Mouse (Mus musculus): ENCODE measurements around the gene Tfpi. TPM values are rescaled to one million over a fixed set of nuclear protein-coding genes. Genes with fewer than 3 reads are reported as not detected.
A peak's percentile ranks its signal among the peaks of the same experiment; 100 is the strongest.

Tfpi gene
- polyA plus RNA-seq, 1 experiment from 2014 or later = 24.5 TPM

- 49% methylated on average over 7 of the region's 7 CpGs for WGBS
- no peak overlapping the region for H3K4me3 ChIP-seq (ENCODE audit: low read depth, low read length)
- H3K36me3 ChIP-seq (ENCODE audit: control insufficient read depth, insufficient read depth, low read length) = no peaks in the 10 kb centered on the region
- no peaks in the 10 kb centered on the region for H3K9me3 ChIP-seq (ENCODE audit: control insufficient read depth, low read length)
- H3K27me3 ChIP-seq (ENCODE audit: control insufficient read depth, insufficient read depth, low read length) = no peaks in the 10 kb centered on the region
- DNase-seq (ENCODE audit: low spot score) (no peak), ATAC-seq (ENCODE audit: insufficient read depth, low FRiP score, low TSS enrichment) (no peak)
- H3K27ac ChIP-seq (ENCODE audit: low read depth, low read length) = no peak overlapping the region
- H3K4me2 ChIP-seq (ENCODE audit: low read depth) = no peak overlapping the region
- no peak overlapping the region for H3K9ac ChIP-seq (ENCODE audit: low read length)
- no peaks in the 10 kb centered on the region for H3K4me1 ChIP-seq (ENCODE audit: control insufficient read depth, insufficient read depth, low read length)
Observed at GRCm38 (mm10) chr2:84481863-84482262, 5.3 kb upstream of the Tfpi start.

GRCm38 (mm10) chr2:84479036-84479435, 2.5 kb upstream of the Tfpi start:
- Histone ChIP-seq H3K27me3 (ENCODE audit: control insufficient read depth, insufficient read depth, low read length) (no peaks in the 10 kb centered on the region), H3K9ac (ENCODE audit: low read length) (no peak overlapping the region), H3K9me3 (ENCODE audit: control insufficient read depth, low read length) (no peaks in the 10 kb centered on the region), H3K27ac (ENCODE audit: low read depth, low read length) (no peak overlapping the region), H3K4me3 (ENCODE audit: low read depth, low read length) (no peak overlapping the region), H3K4me1 (ENCODE audit: control insufficient read depth, insufficient read depth, low read length) (no peaks in the 10 kb centered on the region), H3K4me2 (ENCODE audit: low read depth) (no peak overlapping the region), H3K36me3 (ENCODE audit: control insufficient read depth, insufficient read depth, low read length) (no peaks in the 10 kb centered on the region)
- ATAC-seq (ENCODE audit: insufficient read depth, low FRiP score, low TSS enrichment) (no peak), DNase-seq (ENCODE audit: low spot score) (no peak)
- 31% methylated on average over 3 of the region's 3 CpGs for WGBS

DNA sequence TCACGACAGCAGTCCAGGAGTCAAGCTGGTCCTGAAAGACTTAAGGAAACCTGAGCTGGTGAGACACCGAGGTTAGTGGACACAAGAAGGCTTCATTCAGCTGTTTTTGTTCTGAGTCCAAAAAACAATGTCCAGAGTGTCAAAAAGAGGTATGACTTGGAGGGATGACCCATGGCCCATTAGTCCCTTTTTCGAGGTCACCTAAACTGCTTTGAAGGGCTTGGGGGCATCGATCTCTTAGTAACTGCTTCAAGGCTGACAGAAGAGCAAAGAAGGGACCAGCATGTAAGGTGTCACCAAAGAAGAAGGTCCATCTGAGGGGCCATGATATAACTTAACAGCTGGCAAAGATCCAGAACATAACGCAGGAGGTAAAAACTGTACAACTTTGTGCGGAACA, 1.2 kb upstream of the Tfpi start:
- 90% methylated on average over 6 of the region's 6 CpGs for WGBS
- Histone ChIP-seq H3K4me1 (ENCODE audit: control insufficient read depth, insufficient read depth, low read length) (no peaks in the 10 kb centered on the region), H3K9ac (ENCODE audit: low read length) (no peak overlapping the region), H3K4me2 (ENCODE audit: low read depth) (no peak overlapping the region), H3K36me3 (ENCODE audit: control insufficient read depth, insufficient read depth, low read length) (no peaks in the 10 kb centered on the region), H3K4me3 (ENCODE audit: low read depth, low read length) (no peak overlapping the region), H3K9me3 (ENCODE audit: control insufficient read depth, low read length) (no peaks in the 10 kb centered on the region), H3K27me3 (ENCODE audit: control insufficient read depth, insufficient read depth, low read length) (no peaks in the 10 kb centered on the region), H3K27ac (ENCODE audit: low read depth, low read length) (no peak overlapping the region)
- ATAC-seq (ENCODE audit: insufficient read depth, low FRiP score, low TSS enrichment) = no peak
- no peak for DNase-seq (ENCODE audit: low spot score)

DNA sequence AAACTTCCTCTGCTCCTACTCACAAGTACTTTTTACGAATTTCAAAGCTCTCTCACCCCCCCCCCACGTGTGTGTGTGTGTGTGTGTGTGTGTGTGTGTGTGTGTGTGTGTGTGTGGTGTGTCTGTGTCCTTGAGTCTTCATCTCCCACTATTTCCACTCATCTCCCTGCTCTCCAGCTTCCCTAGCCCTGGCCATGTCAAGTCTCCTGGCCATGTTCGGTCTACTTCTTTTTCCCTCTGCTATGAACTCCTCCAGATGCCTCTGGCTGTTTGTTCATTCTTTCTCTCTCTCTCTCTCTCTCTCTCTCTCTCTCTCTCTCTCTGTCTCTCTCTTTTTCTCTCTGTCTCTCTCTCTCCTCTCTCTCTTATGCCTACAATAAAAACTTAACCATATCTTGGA, 444 bp downstream of the Tfpi start:
- H3K4me1 ChIP-seq (ENCODE audit: control insufficient read depth, insufficient read depth, low read length) = no peaks in the 10 kb centered on the region
- DNase-seq (ENCODE audit: low spot score) = no peak
- H3K9ac ChIP-seq (ENCODE audit: low read length) = no peak overlapping the region
- peak overlapping the region; percentile 25 for H3K4me2 ChIP-seq (ENCODE audit: low read depth)
- H3K27ac ChIP-seq (ENCODE audit: low read depth, low read length) = no peak overlapping the region
- ATAC-seq (ENCODE audit: insufficient read depth, low FRiP score, low TSS enrichment) = no peak
- no peaks in the 10 kb centered on the region for H3K36me3 ChIP-seq (ENCODE audit: control insufficient read depth, insufficient read depth, low read length)
- 45% methylated on average over 3 of the region's 3 CpGs for WGBS
- H3K27me3 ChIP-seq (ENCODE audit: control insufficient read depth, insufficient read depth, low read length) = no peaks in the 10 kb centered on the region
- no peaks in the 10 kb centered on the region for H3K9me3 ChIP-seq (ENCODE audit: control insufficient read depth, low read length)
- peak overlapping the region; percentile 12 for H3K4me3 ChIP-seq (ENCODE audit: low read depth, low read length)

GRCm38 (mm10) chr2:84475601-84476000, 974 bp downstream of the Tfpi start:
- Histone ChIP-seq H3K9me3 (ENCODE audit: control insufficient read depth, low read length) (no peaks in the 10 kb centered on the region), H3K4me2 (ENCODE audit: low read depth) (peak overlapping the region; percentile 25), H3K4me3 (ENCODE audit: low read depth, low read length) (no peak overlapping the region), H3K27me3 (ENCODE audit: control insufficient read depth, insufficient read depth, low read length) (no peaks in the 10 kb centered on the region), H3K27ac (ENCODE audit: low read depth, low read length) (no peak overlapping the region), H3K36me3 (ENCODE audit: control insufficient read depth, insufficient read depth, low read length) (no peaks in the 10 kb centered on the region), H3K4me1 (ENCODE audit: control insufficient read depth, insufficient read depth, low read length) (no peaks in the 10 kb centered on the region), H3K9ac (ENCODE audit: low read length) (no peak overlapping the region)
- DNase-seq (ENCODE audit: low spot score) = no peak
- ATAC-seq (ENCODE audit: insufficient read depth, low FRiP score, low TSS enrichment) = no peak
- WGBS = 41% methylated on average over 1 of the region's 1 CpGs

- no peak overlapping the region for H3K9ac ChIP-seq (ENCODE audit: low read length)
- H3K27me3 ChIP-seq (ENCODE audit: control insufficient read depth, insufficient read depth, low read length) = no peaks in the 10 kb centered on the region
- no peaks in the 10 kb centered on the region for H3K4me1 ChIP-seq (ENCODE audit: control insufficient read depth, insufficient read depth, low read length)
- DNase-seq (ENCODE audit: low spot score) (no peak), ATAC-seq (ENCODE audit: insufficient read depth, low FRiP score, low TSS enrichment) (no peak)
- 13% methylated on average over 6 of the region's 6 CpGs for WGBS
- no peaks in the 10 kb centered on the region for H3K36me3 ChIP-seq (ENCODE audit: control insufficient read depth, insufficient read depth, low read length)
- H3K9me3 ChIP-seq (ENCODE audit: control insufficient read depth, low read length) = no peaks in the 10 kb centered on the region
- H3K4me3 ChIP-seq (ENCODE audit: low read depth, low read length) = no peak overlapping the region
- H3K4me2 ChIP-seq (ENCODE audit: low read depth) = no peak overlapping the region
- no peak overlapping the region for H3K27ac ChIP-seq (ENCODE audit: low read depth, low read length)
Observed at GRCm38 (mm10) chr2:84474651-84475050, 1.9 kb downstream of the Tfpi start.

DNA sequence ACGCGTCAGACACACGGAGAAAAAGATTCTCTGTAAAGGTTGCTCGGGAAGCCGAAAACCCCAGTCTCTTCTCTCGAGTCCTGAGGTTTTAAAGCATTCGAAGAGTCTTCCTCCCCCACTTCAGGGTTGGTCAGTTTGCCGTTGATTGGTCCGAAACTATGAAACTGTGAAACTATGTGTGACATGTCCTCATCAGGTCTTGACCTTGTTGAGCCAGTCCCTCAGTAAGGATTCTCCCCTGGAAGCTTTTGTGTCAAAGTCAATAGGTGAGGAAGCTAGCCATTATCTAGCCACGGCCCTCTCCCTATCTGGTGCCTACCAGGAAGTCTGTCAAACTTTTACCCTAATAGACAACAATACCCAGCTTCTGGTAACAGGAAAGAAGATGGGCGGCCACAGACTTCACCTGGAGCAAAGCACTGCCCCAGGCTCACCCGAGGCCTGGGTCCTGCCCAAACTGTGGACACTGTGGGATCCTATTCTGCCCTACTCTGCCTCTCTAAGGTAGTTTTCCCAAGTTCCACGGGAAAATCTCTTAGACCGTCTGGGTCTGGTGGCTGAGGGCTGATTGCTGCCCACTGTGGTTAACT, 2.5 kb downstream of the Tfpi start:
- no peak overlapping the region for H3K4me3 ChIP-seq (ENCODE audit: low read depth, low read length)
- no peak overlapping the region for H3K27ac ChIP-seq (ENCODE audit: low read depth, low read length)
- ATAC-seq (ENCODE audit: insufficient read depth, low FRiP score, low TSS enrichment) = no peak
- WGBS = 81% methylated on average over 14 of the region's 14 CpGs
- H3K9ac ChIP-seq (ENCODE audit: low read length) = no peak overlapping the region
- no peak overlapping the region for H3K4me2 ChIP-seq (ENCODE audit: low read depth)
- DNase-seq (ENCODE audit: low spot score) = no peak
- H3K9me3 ChIP-seq (ENCODE audit: control insufficient read depth, low read length) = no peaks in the 10 kb centered on the region
- no peaks in the 10 kb centered on the region for H3K27me3 ChIP-seq (ENCODE audit: control insufficient read depth, insufficient read depth, low read length)
- H3K4me1 ChIP-seq (ENCODE audit: control insufficient read depth, insufficient read depth, low read length) = no peaks in the 10 kb centered on the region
- no peaks in the 10 kb centered on the region for H3K36me3 ChIP-seq (ENCODE audit: control insufficient read depth, insufficient read depth, low read length)

- ATAC-seq (ENCODE audit: insufficient read depth, low FRiP score, low TSS enrichment) (no peak), DNase-seq (ENCODE audit: low spot score) (no peak)
- no peaks in the 10 kb centered on the region for H3K9me3 ChIP-seq (ENCODE audit: control insufficient read depth, low read length)
- 89% methylated on average over 4 of the region's 4 CpGs for WGBS
- H3K4me1 ChIP-seq (ENCODE audit: control insufficient read depth, insufficient read depth, low read length) = no peaks in the 10 kb centered on the region
- no peaks in the 10 kb centered on the region for H3K27me3 ChIP-seq (ENCODE audit: control insufficient read depth, insufficient read depth, low read length)
- H3K27ac ChIP-seq (ENCODE audit: low read depth, low read length) = no peak overlapping the region
- H3K4me3 ChIP-seq (ENCODE audit: low read depth, low read length) = no peak overlapping the region
- H3K4me2 ChIP-seq (ENCODE audit: low read depth) = no peak overlapping the region
- no peaks in the 10 kb centered on the region for H3K36me3 ChIP-seq (ENCODE audit: control insufficient read depth, insufficient read depth, low read length)
- no peak overlapping the region for H3K9ac ChIP-seq (ENCODE audit: low read length)
Observed at GRCm38 (mm10) chr2:84467391-84467790, 9.2 kb downstream of the Tfpi start.

DNA sequence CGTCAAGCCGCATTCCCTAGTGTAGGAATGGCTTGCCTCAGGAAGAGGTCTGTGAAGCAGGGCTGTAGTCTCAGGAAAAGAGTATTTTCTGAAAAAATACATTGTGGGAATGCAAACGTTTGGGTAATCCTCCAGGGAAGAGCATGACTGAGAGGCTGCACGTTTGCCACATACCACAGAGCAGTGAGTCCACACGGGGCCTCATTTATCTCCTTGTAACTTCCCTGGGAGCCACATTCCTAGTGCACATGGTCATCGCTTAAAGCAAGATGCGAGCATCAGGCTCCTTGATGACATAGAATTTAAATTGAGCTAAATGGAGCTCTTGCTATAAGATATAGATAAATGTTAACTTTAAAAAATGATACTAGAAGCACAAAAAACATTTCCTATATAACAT, 11.6 kb downstream of the Tfpi start:
- ATAC-seq (ENCODE audit: insufficient read depth, low FRiP score, low TSS enrichment) = no peak
- H3K9ac ChIP-seq (ENCODE audit: low read length) = no peak overlapping the region
- H3K27ac ChIP-seq (ENCODE audit: low read depth, low read length) = no peak overlapping the region
- H3K36me3 ChIP-seq (ENCODE audit: control insufficient read depth, insufficient read depth, low read length) = no peaks in the 10 kb centered on the region
- H3K4me3 ChIP-seq (ENCODE audit: low read depth, low read length) = no peak overlapping the region
- H3K4me2 ChIP-seq (ENCODE audit: low read depth) = no peak overlapping the region
- H3K27me3 ChIP-seq (ENCODE audit: control insufficient read depth, insufficient read depth, low read length) = no peaks in the 10 kb centered on the region
- no peak for DNase-seq (ENCODE audit: low spot score)
- no peaks in the 10 kb centered on the region for H3K4me1 ChIP-seq (ENCODE audit: control insufficient read depth, insufficient read depth, low read length)
- 39% methylated on average over 7 of the region's 7 CpGs for WGBS
- no peaks in the 10 kb centered on the region for H3K9me3 ChIP-seq (ENCODE audit: control insufficient read depth, low read length)
